Mouse (Mus musculus): Measurements from ENCODE around the gene Grm2.

GRCm38 (mm10) chr9:106645684-106646271 lies 10.1 kb downstream of the Grm2 start:
- TF ChIP-seq POLR2A (IDR thresholded peaks at IDR 0.05; ENCODE audit: insufficient read depth, low read length) (no peak), CTCF (IDR thresholded peaks at IDR 0.05; ENCODE audit: low read depth, low read length) (no peak), EP300 (IDR thresholded peaks at IDR 0.05; ENCODE audit: insufficient read depth, low read depth, low read length) (peak; percentile 74)
